Comparison of ENCODE assay signal across 19 mouse cellular contexts in the genomic region with DNA sequence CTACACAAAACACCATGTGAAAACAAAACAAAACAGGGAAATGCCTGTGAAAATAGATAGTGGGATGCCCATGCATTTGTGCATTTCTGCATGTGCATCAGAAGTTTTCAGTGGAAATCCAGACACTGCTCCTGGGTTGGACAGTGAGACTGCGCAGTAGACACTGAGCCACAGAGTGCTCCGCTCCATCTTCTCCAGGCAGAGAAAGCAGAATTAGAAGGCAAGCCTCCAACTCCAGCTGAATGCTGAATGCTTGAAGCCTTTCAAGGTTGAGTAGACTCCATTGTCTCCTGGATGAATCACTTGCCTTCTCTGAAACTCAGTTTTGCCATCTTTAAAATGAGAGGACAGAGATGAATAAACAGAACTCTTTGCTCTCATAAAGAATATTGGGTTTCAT.
"Had no signal": no experiment of that assay in that cellular context is flagged by ENCODE, and none has a peak within 500 bp of the region (broad histone marks: within the 10 kb centered on the region; RNA-seq: fewer than 3 reads in every experiment).

No protein-coding gene starts in this region.

- H3K9ac ChIP-seq: liver, embryonic 15.5 days; liver, postnatal 0 days; lung, embryonic 15.5 days; midbrain, embryonic 12.5 days; neural tube, embryonic 12.5 days; stomach, embryonic 15.5 days had no signal

- H3K36me3 ChIP-seq: liver, embryonic 15.5 days; lung, embryonic 15.5 days; midbrain, embryonic 12.5 days; neural tube, embryonic 12.5 days; stomach, embryonic 15.5 days had no signal

- H3K27me3 ChIP-seq: liver, embryonic 15.5 days; lung, embryonic 15.5 days; megakaryocyte, embryonic 14.5 days; midbrain, embryonic 12.5 days; neural tube, embryonic 12.5 days; stomach, embryonic 15.5 days had no signal

- H3K4me3 ChIP-seq: liver, embryonic 15.5 days; lung, embryonic 15.5 days; megakaryocyte, embryonic 14.5 days; midbrain, embryonic 12.5 days; neural tube, embryonic 12.5 days; stomach, embryonic 15.5 days had no signal

- H3K9me3 ChIP-seq: liver, embryonic 15.5 days; lung, embryonic 15.5 days; midbrain, embryonic 12.5 days; neural tube, embryonic 12.5 days; stomach, embryonic 15.5 days had no signal

- H3K27ac ChIP-seq: liver, embryonic 15.5 days; lung, embryonic 15.5 days; macrophage; midbrain, embryonic 12.5 days; neural tube, embryonic 12.5 days; stomach, embryonic 15.5 days; stomach, postnatal 0 days had no signal

- H3K4me2 ChIP-seq: liver, embryonic 15.5 days; lung, embryonic 15.5 days; midbrain, embryonic 12.5 days; neural tube, embryonic 12.5 days; stomach, embryonic 15.5 days had no signal

- DNase-seq: liver, postnatal 0 days; lung, adult 2 months; lung, postnatal 14 days; lung, postnatal 36 days; midbrain, embryonic 14.5 days; right cerebral cortex, postnatal 14 days; thymus, adult 2 months; thymus, postnatal 14 days; thymus, postnatal 36 days had no signal

- ATAC-seq: liver, postnatal 0 days; lung, postnatal 0 days; midbrain, embryonic 16.5 days had no signal

- H3K4me1 ChIP-seq: liver, embryonic 15.5 days; megakaryocyte, embryonic 14.5 days; midbrain, embryonic 12.5 days; neural tube, embryonic 12.5 days; stomach, embryonic 15.5 days had no signal
